Mouse (Mus musculus) limb, embryonic 14.5 days (tissue): Measurements from ENCODE around the gene Grip1. TPM values are rescaled to one million over a fixed set of nuclear protein-coding genes. Genes with fewer than 3 reads are reported as not detected.

Experiments
- ATAC-seq: fragments of 200-750 bp; cut with Nextera tagmentation; 2 replicates; pipeline ENCODE4 v1.8.0; 2017; ENCODE audit warnings: low read depth, moderate number of reproducible peaks, moderate TSS enrichment; ENCODE audit not compliant: low FRiP score
- DNase-seq: peaks from one replicate; pipeline ENCODE4 v3.0.0-alpha.2; 2015; ENCODE audit warnings: low spot score
- H3K27ac ChIP-seq: fragments of 300-500 bp; sonication (generic); replicated peaks from 2 replicates; pipeline ENCODE4 v1.5.1; 2014; ENCODE audit warnings: low read depth, mild to moderate bottlenecking, low read length, moderate library complexity, mixed read lengths
- H3K27me3 ChIP-seq: fragments of 300-500 bp; sonication (generic); 2 replicates; pipeline ENCODE4 v1.6.1; 2014; ENCODE audit warnings: low read length, mixed read lengths; ENCODE audit not compliant: control insufficient read depth, insufficient read depth
- H3K36me3 ChIP-seq: fragments of 300-500 bp; sonication (generic); 2 replicates; pipeline ENCODE4 v1.6.1; 2014; ENCODE audit warnings: mild to moderate bottlenecking, low read length, moderate library complexity, mixed read lengths; ENCODE audit not compliant: control insufficient read depth, insufficient read depth
- H3K4me1 ChIP-seq: fragments of 300-500 bp; sonication (generic); 2 replicates; pipeline ENCODE4 v1.6.1; 2014; ENCODE audit warnings: antibody characterized with exemption, low read length, mixed read lengths; ENCODE audit not compliant: control insufficient read depth, insufficient read depth
- H3K4me2 ChIP-seq: fragments of 300-500 bp; sonication (generic); replicated peaks from 2 replicates; pipeline ENCODE4 v1.6.1; 2014; ENCODE audit warnings: low read depth, mild to moderate bottlenecking, low read length, moderate library complexity; ENCODE audit not compliant: severe bottlenecking
- H3K4me3 ChIP-seq: fragments of 300-500 bp; sonication (generic); replicated peaks from 2 replicates; pipeline ENCODE4 v1.5.1; 2014; ENCODE audit warnings: low read length
- H3K9ac ChIP-seq: fragments of 300-500 bp; sonication (generic); 2 replicates; pipeline ENCODE4 v1.6.1; 2014; ENCODE audit warnings: mild to moderate bottlenecking, low read depth, low read length, moderate library complexity; ENCODE audit not compliant: severe bottlenecking
- H3K9me3 ChIP-seq: fragments of 300-500 bp; sonication (generic); 2 replicates; pipeline ENCODE4 v1.6.1; 2016; ENCODE audit warnings: low read length; ENCODE audit not compliant: control insufficient read depth
- POLR2A ChIP-seq: fragments of 200-500 bp; IDR thresholded peaks from 2 replicates; pipeline ENCODE4 v1.8.0; 2012; ENCODE audit warnings: inconsistent platforms, mild to moderate bottlenecking, moderate library complexity, borderline replicate concordance; ENCODE audit not compliant: insufficient read depth, insufficient read length; ENCODE audit errors: extremely low read depth
- WGBS: fragments of 180-500 bp; shearing (Covaris S2); extraction: QIAGEN DNeasy Blood & Tissue Kit; methylation state at CpG from one replicate; pipeline ENCODE4 v1.1.7; 2014; 5-methylcytosine and 5-hydroxymethylcytosine counted together
- polyA plus RNA-seq, 2 experiments: library from polyadenylated mRNA; depleted of rRNA in 1 of 2; stranded (reverse) in 1 of 2; unstranded in 1 of 2; fragments of >200 nt; fragmentation: Nextera tagmentation in 1 of 2; extraction: Ambion mirVana in 1 of 2; gene quantifications; 2 replicates each; pipeline versions ENCODE4 v1.2.1 to v1.2.3; 2012 to 2014

The Grip1 gene
- polyA plus RNA-seq, 2 experiments: 5.9 to 7.6 TPM

DNA sequence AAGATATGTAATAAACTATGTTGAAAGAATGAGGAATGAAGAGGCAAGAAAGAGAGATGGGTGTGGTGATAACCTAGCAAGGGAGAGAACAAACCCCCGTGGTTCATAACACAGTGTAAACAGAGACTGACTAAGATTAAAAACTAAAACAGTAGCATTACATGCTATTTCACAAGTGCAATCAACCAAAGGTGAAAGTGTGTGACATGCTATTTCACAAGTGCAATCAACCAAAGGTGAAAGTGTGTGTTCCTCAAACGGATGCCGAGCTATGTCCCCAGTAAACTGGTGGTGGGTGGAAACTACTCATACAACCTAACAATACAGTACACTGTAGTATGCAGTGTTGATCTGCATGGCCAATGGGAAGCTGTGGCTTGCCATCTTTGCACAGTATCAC is 561.5 kb downstream of the Grip1 start:
- DNase-seq: no peak
- no peak overlapping the region for H3K27ac ChIP-seq
- no peak overlapping the region for H3K4me3 ChIP-seq
- H3K36me3 ChIP-seq: no peaks in the 10 kb centered on the region
- H3K9ac ChIP-seq: no peak overlapping the region
- no peaks in the 10 kb centered on the region for H3K4me1 ChIP-seq
- ATAC-seq: no peak
- no peaks in the 10 kb centered on the region for H3K27me3 ChIP-seq
- no peaks in the 10 kb centered on the region for H3K9me3 ChIP-seq
- no peak for TF ChIP-seq POLR2A
- 81% methylated on average over 3 of the region's 3 CpGs for WGBS
- H3K4me2 ChIP-seq: no peak overlapping the region

GRCm38 (mm10) chr10:120026437-120026836 is 572.8 kb downstream of the Grip1 start:
- no peaks in the 10 kb centered on the region for H3K4me1 ChIP-seq
- H3K9ac ChIP-seq: no peak overlapping the region
- no peaks in the 10 kb centered on the region for H3K27me3 ChIP-seq
- no peak overlapping the region for H3K4me3 ChIP-seq
- H3K36me3 ChIP-seq: no peaks in the 10 kb centered on the region
- 81% methylated on average over 10 of the region's 10 CpGs for WGBS
- TF ChIP-seq POLR2A: no peak
- H3K9me3 ChIP-seq: no peaks in the 10 kb centered on the region
- ATAC-seq: peak; percentile 47; the same call in 1 of the 2 replicates
- no peak overlapping the region for H3K4me2 ChIP-seq
- H3K27ac ChIP-seq: no peak overlapping the region
- DNase-seq: peak; percentile 13

GRCm38 (mm10) chr10:120030901-120031300 is 577.3 kb downstream of the Grip1 start:
- Histone ChIP-seq H3K4me3 (no peak overlapping the region), H3K27ac (no peak overlapping the region), H3K27me3 (no peaks in the 10 kb centered on the region), H3K4me1 (no peaks in the 10 kb centered on the region), H3K36me3 (no peaks in the 10 kb centered on the region), H3K4me2 (no peak overlapping the region), H3K9me3 (no peaks in the 10 kb centered on the region), H3K9ac (no peak overlapping the region)
- TF ChIP-seq POLR2A: no peak
- WGBS: 88% methylated on average over 6 of the region's 6 CpGs
- ATAC-seq (no peak), DNase-seq (no peak)

- no peaks in the 10 kb centered on the region for H3K36me3 ChIP-seq
- H3K9ac ChIP-seq: no peak overlapping the region
- no peak overlapping the region for H3K4me3 ChIP-seq
- DNase-seq (no peak), ATAC-seq (no peak)
- no peak overlapping the region for H3K4me2 ChIP-seq
- no peak for TF ChIP-seq POLR2A
- 89% methylated on average over 8 of the region's 8 CpGs for WGBS
- no peaks in the 10 kb centered on the region for H3K9me3 ChIP-seq
- H3K4me1 ChIP-seq: no peaks in the 10 kb centered on the region
- H3K27me3 ChIP-seq: no peaks in the 10 kb centered on the region
- H3K27ac ChIP-seq: no peak overlapping the region
Observed at GRCm38 (mm10) chr10:120031316-120031715, 577.7 kb downstream of the Grip1 start.

DNA sequence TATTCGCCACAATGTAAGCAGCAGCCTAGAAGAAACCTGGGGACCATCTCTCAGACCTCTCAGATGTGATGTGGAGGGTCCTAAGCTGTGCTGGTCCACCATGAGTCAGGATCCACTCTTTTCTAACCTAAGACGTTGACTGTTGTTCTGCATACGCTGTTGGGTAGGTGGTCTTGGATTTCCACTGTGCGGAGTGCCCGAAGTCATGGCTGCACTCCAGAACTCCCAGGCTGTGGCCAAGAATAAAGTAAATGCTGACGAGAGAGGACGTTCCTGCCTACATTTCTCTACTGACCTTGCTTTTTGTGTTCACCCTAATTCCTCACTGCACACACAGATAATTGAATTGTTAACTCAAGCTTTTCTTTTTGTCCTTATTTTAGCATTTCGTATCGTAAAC is 580.2 kb downstream of the Grip1 start:
- TF ChIP-seq POLR2A: no peak
- DNase-seq (no peak), ATAC-seq (no peak)
- WGBS: 60% methylated on average over 9 of the region's 9 CpGs
- no peaks in the 10 kb centered on the region for H3K27me3 ChIP-seq
- no peaks in the 10 kb centered on the region for H3K4me1 ChIP-seq
- no peak overlapping the region for H3K27ac ChIP-seq
- no peaks in the 10 kb centered on the region for H3K9me3 ChIP-seq
- no peak overlapping the region for H3K9ac ChIP-seq
- no peak overlapping the region for H3K4me3 ChIP-seq
- H3K4me2 ChIP-seq: 0 out of 2 replicates have a peak overlapping the region, but pooled peaks have one; percentile 5
- no peaks in the 10 kb centered on the region for H3K36me3 ChIP-seq

DNA sequence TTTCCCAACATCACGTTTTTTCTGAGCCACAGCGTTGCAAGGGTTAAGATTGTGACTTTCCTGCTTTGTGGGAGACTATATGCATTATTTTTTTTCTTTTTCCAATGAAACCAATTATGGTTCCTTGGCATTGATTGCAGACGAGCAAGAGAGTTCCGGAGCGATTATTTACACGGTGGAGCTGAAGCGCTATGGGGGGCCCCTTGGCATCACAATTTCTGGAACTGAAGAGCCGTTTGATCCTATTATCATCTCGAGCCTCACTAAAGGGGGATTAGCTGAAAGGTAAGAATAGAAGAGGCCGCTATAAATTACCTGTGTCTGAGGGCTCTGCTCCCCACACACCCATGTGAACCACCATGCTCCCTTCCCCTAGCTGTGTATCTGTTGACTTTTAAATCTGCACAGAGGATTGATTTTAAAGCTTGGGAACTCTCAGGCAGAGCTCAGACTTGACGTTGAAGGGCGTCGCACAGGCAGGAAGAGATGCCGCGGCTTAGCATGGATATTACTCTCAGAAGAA is 581.6 kb downstream of the Grip1 start:
- no peaks in the 10 kb centered on the region for H3K36me3 ChIP-seq
- TF ChIP-seq POLR2A: no peak
- H3K4me2 ChIP-seq: no peak overlapping the region
- no peak overlapping the region for H3K27ac ChIP-seq
- ATAC-seq: no peak
- H3K9ac ChIP-seq: no peak overlapping the region
- no peaks in the 10 kb centered on the region for H3K9me3 ChIP-seq
- DNase-seq: no peak
- H3K4me3 ChIP-seq: no peak overlapping the region
- WGBS: 54% methylated on average over 15 of the region's 15 CpGs
- H3K4me1 ChIP-seq: no peaks in the 10 kb centered on the region
- H3K27me3 ChIP-seq: no peaks in the 10 kb centered on the region
